Mouse (Mus musculus) spleen, adult 2 months (tissue): ENCODE results near the gene Agap1. TPM values are rescaled to one million over a fixed set of nuclear protein-coding genes. Genes with fewer than 3 reads are reported as not detected.

Source experiments
- DNase-seq, 2 experiments: peaks; one replicate each; pipeline versions ENCODE4 v3.0.0 to v3.0.0-alpha.2; 2012 to 2021; ENCODE audit warnings: low spot score in 2 of 2, low read depth in 1 of 2
- H3K27ac ChIP-seq: fragments of 200-500 bp; 2 replicates; pipeline ENCODE4 v1.5.1; 2012; ENCODE audit warnings: low read length, inconsistent platforms; ENCODE audit not compliant: insufficient read depth
- H3K27me3 ChIP-seq: fragments of 200-500 bp; 2 replicates; pipeline ENCODE4 v1.6.1; 2012; ENCODE audit warnings: mild to moderate bottlenecking, moderate library complexity, low read length, inconsistent platforms; ENCODE audit not compliant: control insufficient read depth, insufficient read depth
- H3K36me3 ChIP-seq: fragments of 200-500 bp; 2 replicates; pipeline ENCODE4 v1.6.1; 2012; ENCODE audit warnings: mild to moderate bottlenecking, low read length, inconsistent platforms; ENCODE audit not compliant: control insufficient read depth, insufficient read depth
- H3K4me1 ChIP-seq: fragments of 200-500 bp; 2 replicates; pipeline ENCODE4 v1.6.1; 2011; ENCODE audit warnings: inconsistent platforms; ENCODE audit not compliant: control insufficient read depth, insufficient read depth, insufficient read length
- H3K4me3 ChIP-seq: fragments of 200-500 bp; 2 replicates; pipeline ENCODE4 v1.5.1; 2011; ENCODE audit warnings: mild to moderate bottlenecking, inconsistent platforms; ENCODE audit not compliant: insufficient read depth, insufficient read length; ENCODE audit errors: extremely low read depth
- CTCF ChIP-seq: fragments of 200-500 bp; IDR thresholded peaks from 2 replicates; pipeline ENCODE4 v1.5.1; 2011; ENCODE audit warnings: mild to moderate bottlenecking, inconsistent platforms; ENCODE audit not compliant: insufficient read depth, insufficient read length, insufficient replicate concordance; ENCODE audit errors: extremely low read depth
- POLR2A ChIP-seq: fragments of 200-500 bp; IDR thresholded peaks from 2 replicates; pipeline ENCODE4 v1.6.1; 2011; ENCODE audit warnings: low read depth, low read length, inconsistent platforms
- whole genome bisulfite sequencing: fragments of 180-500 bp; shearing (Covaris S2); methylation state at CpG from one replicate; pipeline ENCODE4 v1.1.7; 2018; 5-methylcytosine and 5-hydroxymethylcytosine counted together
- polyA plus RNA-seq: library from polyadenylated mRNA; depleted of rRNA; stranded (reverse); fragments of >200 nt; gene quantifications from 2 replicates; pipeline ENCODE4 v1.2.3, GENCODE M21; 2012

Gene Agap1
- polyA plus RNA-seq, 1 experiment: 6.7 TPM

DNA sequence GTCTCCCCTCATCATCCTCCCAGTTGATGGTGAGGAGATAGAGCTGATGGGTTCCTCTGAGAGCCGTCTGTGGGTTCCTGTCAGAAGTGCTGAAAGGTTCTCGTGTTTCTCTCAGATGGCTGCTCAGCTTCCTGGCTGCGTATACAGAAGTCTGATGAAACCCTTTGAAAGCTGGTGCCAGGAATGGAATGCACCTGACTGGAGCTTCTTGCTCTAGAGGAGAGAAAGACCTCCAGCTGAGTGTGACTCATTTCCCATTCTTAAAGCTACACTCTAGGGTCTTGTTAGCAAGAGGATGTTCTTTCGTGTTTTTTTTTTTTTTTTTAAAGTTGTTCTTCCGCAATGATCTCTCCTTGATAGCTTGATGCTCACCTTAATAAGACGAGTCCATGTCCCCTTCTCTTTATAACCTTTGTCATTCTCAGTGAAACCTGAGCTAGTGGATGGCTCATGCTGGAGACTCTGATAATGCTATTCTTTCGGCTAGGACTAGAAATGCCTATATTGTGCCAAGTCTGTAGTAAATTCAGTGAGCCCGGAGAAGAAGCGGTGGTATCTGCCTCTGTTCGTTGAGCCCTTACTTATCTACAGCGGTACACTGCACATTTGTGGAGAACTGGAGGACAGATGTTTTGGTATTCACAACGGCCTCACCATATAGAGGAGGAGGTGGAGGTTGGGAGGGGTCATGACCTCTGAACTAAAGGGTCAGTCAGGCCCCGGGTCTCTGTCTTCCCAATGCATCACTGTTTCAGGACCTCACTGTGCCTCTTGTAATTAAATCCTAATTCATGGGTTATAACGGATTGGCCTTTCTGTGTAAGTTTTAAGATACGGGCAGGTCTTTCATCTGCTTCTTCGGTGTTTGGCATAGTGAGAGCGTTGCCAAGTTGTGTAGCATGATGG is 2.8 kb downstream of the Agap1 start:
- Histone ChIP-seq H3K4me3 (no peak overlapping the region), H3K27me3 (peaks cover 4% of the 10 kb centered on the region; the same call in 1 of the 2 replicates), H3K4me1 (no peaks in the 10 kb centered on the region), H3K36me3 (no peaks in the 10 kb centered on the region), H3K27ac (no peak overlapping the region)
- no peak for TF ChIP-seq POLR2A
- no peak for TF ChIP-seq CTCF
- no peak for DNase-seq
- WGBS: 77% methylated on average over 17 of the region's 17 CpGs

DNA sequence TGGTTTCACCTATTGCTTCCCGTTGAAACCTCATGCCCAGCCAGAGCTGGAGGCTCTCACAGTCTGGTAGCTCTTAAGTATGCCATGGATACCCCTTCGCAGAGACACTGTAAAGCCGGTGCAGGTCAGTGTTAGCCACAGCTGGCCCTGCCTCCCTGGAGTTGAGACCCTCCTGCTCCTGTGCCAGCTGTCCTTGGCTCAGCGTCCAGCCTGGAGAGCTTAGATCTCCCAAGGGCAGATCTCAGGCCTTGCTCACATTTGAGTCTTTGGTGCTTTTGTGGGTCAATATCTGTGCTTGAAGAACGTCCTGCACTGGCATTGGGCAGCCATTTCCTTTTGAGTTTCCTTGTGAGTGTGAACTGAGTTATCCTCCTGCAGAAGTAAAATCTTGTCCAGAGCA is 7.3 kb downstream of the Agap1 start:
- no peak for DNase-seq
- no peak overlapping the region for H3K4me3 ChIP-seq
- no peaks in the 10 kb centered on the region for H3K36me3 ChIP-seq
- no peak overlapping the region for H3K27ac ChIP-seq
- no peaks in the 10 kb centered on the region for H3K4me1 ChIP-seq
- WGBS: 89% methylated on average over 5 of the region's 5 CpGs
- TF ChIP-seq POLR2A: no peak
- no peak for TF ChIP-seq CTCF
- H3K27me3 ChIP-seq: no peaks in the 10 kb centered on the region

DNA sequence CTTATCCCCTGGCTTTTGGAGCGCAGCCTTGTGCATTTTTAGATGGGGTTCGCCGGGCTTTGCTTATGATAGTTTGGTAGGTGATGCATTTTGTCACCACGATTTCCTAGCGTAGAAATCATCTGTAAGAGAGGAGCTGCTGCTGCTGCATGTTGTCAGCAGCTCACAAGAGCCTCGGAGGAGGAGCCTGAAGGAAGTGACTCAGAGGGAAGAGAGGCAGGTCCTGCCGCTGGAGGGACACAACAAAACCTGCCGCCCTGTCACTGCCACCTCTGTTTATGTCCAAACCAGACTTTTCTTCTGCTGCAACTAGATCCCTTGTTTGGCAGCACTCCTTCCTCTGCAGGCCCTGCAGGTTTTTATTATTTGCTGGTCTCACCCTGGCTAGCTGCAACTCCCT is 8.5 kb downstream of the Agap1 start:
- Histone ChIP-seq H3K27me3 (no peaks in the 10 kb centered on the region), H3K27ac (no peak overlapping the region), H3K4me1 (no peaks in the 10 kb centered on the region), H3K36me3 (no peaks in the 10 kb centered on the region), H3K4me3 (no peak overlapping the region)
- WGBS: 25% methylated on average over 8 of the region's 8 CpGs
- no peak for TF ChIP-seq CTCF
- TF ChIP-seq POLR2A: no peak
- no peak for DNase-seq

DNA sequence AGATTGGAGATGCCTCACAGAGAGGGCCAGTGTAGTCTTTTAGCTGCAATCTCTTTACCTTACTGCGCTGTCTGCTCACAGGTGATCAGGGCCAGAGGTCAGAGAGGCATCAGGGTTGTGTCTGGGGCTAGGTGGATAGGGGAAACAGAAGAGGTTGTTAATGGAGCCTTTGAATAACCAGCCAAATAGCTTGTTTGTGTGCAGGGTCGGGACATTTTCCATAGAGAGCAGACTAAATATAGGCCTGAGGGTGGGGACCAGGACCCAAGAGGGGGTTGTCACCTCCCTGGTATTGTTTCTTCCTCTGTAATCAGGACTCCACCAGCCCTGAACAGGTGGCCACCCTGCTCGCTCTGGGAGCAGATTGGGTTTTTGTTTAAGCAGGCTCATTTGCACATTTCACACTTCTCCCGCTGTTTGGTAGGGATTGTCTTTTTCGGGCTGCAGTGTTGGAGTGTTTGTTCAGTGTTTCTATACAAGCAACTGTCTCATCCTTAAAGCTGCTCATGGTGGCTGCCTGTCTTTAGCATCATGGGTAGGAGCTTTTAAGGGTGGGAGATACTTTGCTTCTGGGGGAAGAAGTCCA is 10.9 kb downstream of the Agap1 start:
- Histone ChIP-seq H3K36me3 (no peaks in the 10 kb centered on the region), H3K4me1 (no peaks in the 10 kb centered on the region), H3K27me3 (no peaks in the 10 kb centered on the region), H3K27ac (no peak overlapping the region), H3K4me3 (no peak overlapping the region)
- no peak for TF ChIP-seq CTCF
- 80% methylated on average over 5 of the region's 5 CpGs for WGBS
- DNase-seq: no peak

DNA sequence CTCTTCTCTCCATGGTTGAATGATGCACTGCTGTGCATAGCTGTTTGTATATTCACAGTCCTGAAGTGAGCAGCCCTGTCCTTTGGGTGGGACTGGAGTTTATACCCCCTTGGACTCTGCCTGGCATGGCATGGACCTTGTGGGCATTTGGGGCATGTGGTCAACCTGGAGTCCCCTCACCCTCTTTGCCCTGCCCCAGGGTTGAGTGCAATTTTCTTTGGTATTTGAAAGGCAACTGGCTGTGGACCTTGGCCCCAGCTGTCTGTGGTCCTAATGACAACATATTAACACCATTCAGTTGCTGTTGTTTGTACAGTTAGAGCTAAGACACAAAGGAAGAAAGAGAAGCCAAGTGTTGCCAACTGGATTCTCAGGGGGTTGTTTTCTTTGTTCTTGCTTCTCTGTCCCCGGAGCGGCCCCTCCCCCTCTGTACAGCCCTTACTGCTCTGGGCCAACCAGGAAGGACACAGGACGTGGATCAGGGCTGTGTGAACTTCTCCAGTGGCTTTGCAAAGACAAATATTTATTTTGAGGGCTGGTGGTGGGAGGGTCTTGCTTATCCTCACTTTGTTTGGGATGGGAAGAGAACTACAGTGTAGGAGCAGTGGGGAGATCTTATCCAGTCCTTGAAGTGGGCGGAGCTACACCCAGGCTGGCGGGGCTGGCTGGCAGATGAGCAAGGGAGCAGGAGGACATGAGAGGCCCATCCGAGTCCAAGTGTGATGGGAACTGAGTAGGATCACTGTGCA is 12.9 kb downstream of the Agap1 start:
- TF ChIP-seq CTCF: no peak
- TF ChIP-seq POLR2A: no peak
- Histone ChIP-seq H3K4me3 (no peak overlapping the region), H3K4me1 (no peaks in the 10 kb centered on the region), H3K27ac (no peak overlapping the region), H3K27me3 (no peaks in the 10 kb centered on the region), H3K36me3 (no peaks in the 10 kb centered on the region)
- no peak for DNase-seq
- WGBS: 77% methylated on average over 6 of the region's 6 CpGs

DNA sequence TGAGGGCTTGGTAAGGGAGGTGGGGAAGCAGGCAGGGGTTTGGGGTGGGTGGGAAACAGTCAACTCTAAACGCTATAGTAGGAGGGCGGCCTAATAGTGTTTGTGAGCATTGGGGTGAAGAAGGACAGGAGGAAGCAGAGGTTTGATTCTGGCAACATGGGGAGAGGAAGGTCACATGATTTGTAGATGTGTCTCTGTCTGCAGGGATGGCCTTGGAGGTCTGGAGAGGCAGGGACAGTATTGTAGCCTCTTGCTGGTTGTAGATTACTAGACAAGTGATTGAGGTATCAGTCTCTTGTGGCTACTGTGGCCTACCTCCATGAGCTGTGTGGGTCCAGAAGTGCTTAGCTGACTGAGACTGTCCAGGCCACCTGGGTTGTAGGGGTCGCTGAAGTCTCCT is 13.5 kb downstream of the Agap1 start:
- DNase-seq: no peak
- Histone ChIP-seq H3K27me3 (no peaks in the 10 kb centered on the region), H3K4me1 (no peaks in the 10 kb centered on the region), H3K27ac (no peak overlapping the region), H3K36me3 (no peaks in the 10 kb centered on the region), H3K4me3 (no peak overlapping the region)
- TF ChIP-seq CTCF (no peak), POLR2A (no peak)
- WGBS: 85% methylated on average over 3 of the region's 3 CpGs
